Mouse (Mus musculus): ENCODE data around the gene Mxra8. TPM values are rescaled to one million over a fixed set of nuclear protein-coding genes. Genes with fewer than 3 reads are reported as not detected.

Gene Mxra8
- polyA plus RNA-seq, 1 experiment = 1,263 TPM

DNA sequence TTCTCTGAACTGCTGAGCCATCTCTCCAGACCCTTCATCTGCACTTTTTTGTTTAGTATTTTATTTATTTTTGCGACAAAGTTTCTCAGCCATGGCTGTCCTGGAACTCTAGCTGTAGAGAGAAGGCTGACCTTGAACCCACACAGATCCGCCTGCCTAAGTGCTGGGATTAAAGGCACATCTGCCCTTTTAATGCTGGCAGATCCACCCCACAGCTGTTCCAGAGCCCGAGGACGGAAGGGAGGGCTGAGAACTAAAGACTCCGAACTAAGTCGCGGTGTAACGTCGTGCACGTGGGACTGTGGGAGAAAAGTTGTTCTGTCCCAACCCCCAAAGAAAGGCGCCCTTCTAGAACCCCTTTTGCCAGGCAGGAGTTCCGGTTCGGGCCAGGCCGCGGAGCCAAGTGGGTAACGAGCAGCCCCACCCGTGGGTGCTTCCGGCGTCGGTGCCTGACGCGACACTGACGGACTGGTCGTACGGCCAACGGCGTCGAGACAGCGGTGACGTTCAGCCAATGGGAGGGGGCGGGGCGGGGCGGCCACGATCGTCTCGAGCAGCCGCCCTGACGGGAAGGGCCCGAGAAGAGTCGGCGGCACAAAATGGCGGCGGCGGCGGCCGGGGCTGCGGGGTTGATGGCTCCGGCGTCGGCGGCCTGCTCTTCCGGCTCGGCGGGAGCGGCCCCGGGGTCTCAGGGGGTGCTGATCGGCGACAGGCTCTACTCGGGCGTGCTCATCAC is 27.4 kb upstream of the Mxra8 start, which contains the start of gene Ccnl2:
Gene Ccnl2, plus strand, starts transcription at position 561 of the 736 bp plus-strand sequence.
- Histone ChIP-seq H3K4me3 (replicated peaks; ENCODE audit: extremely low read depth, low read depth, low read length) (peak within 1 kb of the TSS; percentile 91), H3K4me1 (ENCODE audit: control insufficient read depth, insufficient read depth, low read length) (peaks cover 8% of the 10 kb centered on the region)
- DNase-seq = peak; percentile 89
- TF ChIP-seq POLR2A (IDR thresholded peaks at IDR 0.05; ENCODE audit: borderline replicate concordance, extremely low read depth, low read depth, low read length) = peak; percentile 53; the same call in 1 of the 2 replicates
- no peak for TF ChIP-seq CTCF (IDR thresholded peaks at IDR 0.05; ENCODE audit: insufficient read depth, low read length)
- under 1% methylated on average over 59 of the region's 60 CpGs for WGBS

DNA sequence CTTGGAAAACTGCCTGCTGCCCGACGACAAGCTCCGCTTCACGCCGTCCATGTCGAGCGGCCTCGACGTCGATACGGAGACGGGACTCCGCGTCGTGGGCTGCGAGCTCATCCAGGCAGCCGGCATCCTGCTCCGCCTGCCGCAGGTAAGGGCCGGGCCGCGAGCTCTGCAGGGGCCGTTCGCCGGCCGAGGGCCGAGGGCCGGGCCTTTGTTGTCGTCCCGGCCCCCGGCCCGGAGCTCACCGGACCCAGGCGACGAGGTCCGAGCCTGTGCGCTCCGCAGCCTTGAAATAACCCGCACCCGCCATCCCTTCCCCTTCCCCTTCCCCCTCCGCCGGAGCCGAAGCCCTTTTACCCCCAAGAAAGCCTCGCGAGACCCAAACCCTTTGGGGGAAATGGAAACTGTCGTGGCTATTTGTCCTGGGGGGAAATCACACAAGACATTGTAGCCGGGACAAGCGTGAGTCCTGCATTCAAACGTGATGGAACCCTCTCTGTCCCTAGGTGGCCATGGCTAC is 26.8 kb upstream of the Mxra8 start:
- WGBS = under 1% methylated on average over 49 of the region's 49 CpGs

GRCm38 (mm10) chr4:155817533-155817932 is 21.9 kb upstream of the Mxra8 start:
- DNase-seq = no peak
- 81% methylated on average over 4 of the region's 4 CpGs for WGBS
- Histone ChIP-seq H3K4me3 (replicated peaks; ENCODE audit: extremely low read depth, low read depth, low read length) (no peak overlapping the region), H3K4me1 (ENCODE audit: control insufficient read depth, insufficient read depth, low read length) (peaks cover 8% of the 10 kb centered on the region)
- TF ChIP-seq CTCF (IDR thresholded peaks at IDR 0.05; ENCODE audit: insufficient read depth, low read length) (no peak), POLR2A (IDR thresholded peaks at IDR 0.05; ENCODE audit: borderline replicate concordance, extremely low read depth, low read depth, low read length) (no peak)

More for the DNA sequence above, 26.8 kb upstream of the Mxra8 start:
- peaks cover 8% of the 10 kb centered on the region for H3K4me1 ChIP-seq (ENCODE audit: control insufficient read depth, insufficient read depth, low read length)
- TF ChIP-seq CTCF (IDR thresholded peaks at IDR 0.05; ENCODE audit: insufficient read depth, low read length) = no peak
- TF ChIP-seq POLR2A (IDR thresholded peaks at IDR 0.05; ENCODE audit: borderline replicate concordance, extremely low read depth, low read depth, low read length) = no peak
- H3K4me3 ChIP-seq (replicated peaks; ENCODE audit: extremely low read depth, low read depth, low read length) = peak overlapping the region; percentile 87
- DNase-seq = peak; percentile 28

GRCm38 (mm10) chr4:155821025-155821424 is 18.5 kb upstream of the Mxra8 start:
- WGBS = 69% methylated on average over 7 of the region's 7 CpGs
- no peak overlapping the region for H3K4me3 ChIP-seq (replicated peaks; ENCODE audit: extremely low read depth, low read depth, low read length)
- DNase-seq = no peak
- H3K4me1 ChIP-seq (ENCODE audit: control insufficient read depth, insufficient read depth, low read length) = no peaks in the 10 kb centered on the region
- no peak for TF ChIP-seq POLR2A (IDR thresholded peaks at IDR 0.05; ENCODE audit: borderline replicate concordance, extremely low read depth, low read depth, low read length)
- TF ChIP-seq CTCF (IDR thresholded peaks at IDR 0.05; ENCODE audit: insufficient read depth, low read length) = no peak

DNA sequence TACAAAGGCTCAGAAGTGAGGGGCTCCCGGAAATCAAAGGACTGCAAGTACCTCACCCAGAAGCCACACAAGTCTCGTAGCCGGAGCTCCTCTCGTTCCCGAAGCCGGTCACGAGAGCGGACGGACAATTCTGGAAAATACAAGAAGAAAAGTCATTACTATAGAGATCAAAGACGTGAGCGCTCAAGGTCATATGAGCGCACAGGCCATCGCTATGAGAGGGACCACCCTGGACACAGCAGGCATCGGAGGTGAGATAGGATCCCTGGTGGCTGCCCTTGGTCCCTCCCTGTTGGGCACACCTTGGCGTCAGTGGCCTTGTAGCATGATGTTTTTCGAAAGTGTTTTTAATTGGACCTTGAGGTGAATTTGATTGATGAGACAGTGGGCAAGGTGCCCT is 16.0 kb upstream of the Mxra8 start:
- WGBS = 91% methylated on average over 16 of the region's 16 CpGs
- TF ChIP-seq CTCF (IDR thresholded peaks at IDR 0.05; ENCODE audit: insufficient read depth, low read length) (no peak), POLR2A (IDR thresholded peaks at IDR 0.05; ENCODE audit: borderline replicate concordance, extremely low read depth, low read depth, low read length) (no peak)
- DNase-seq = no peak

GRCm38 (mm10) chr4:155829866-155830265 is 9.6 kb upstream of the Mxra8 start:
- DNase-seq = no peak
- WGBS = 87% methylated on average over 4 of the region's 4 CpGs
- peaks cover 15% of the 10 kb centered on the region for H3K4me1 ChIP-seq (ENCODE audit: control insufficient read depth, insufficient read depth, low read length)
- no peak for TF ChIP-seq POLR2A (IDR thresholded peaks at IDR 0.05; ENCODE audit: borderline replicate concordance, extremely low read depth, low read depth, low read length)
- TF ChIP-seq CTCF (IDR thresholded peaks at IDR 0.05; ENCODE audit: insufficient read depth, low read length) = no peak
- H3K4me3 ChIP-seq (replicated peaks; ENCODE audit: extremely low read depth, low read depth, low read length) = no peak overlapping the region

More for the DNA sequence above, 16.0 kb upstream of the Mxra8 start:
- Histone ChIP-seq H3K4me1 (ENCODE audit: control insufficient read depth, insufficient read depth, low read length) (no peaks in the 10 kb centered on the region), H3K4me3 (replicated peaks; ENCODE audit: extremely low read depth, low read depth, low read length) (no peak overlapping the region)

GRCm38 (mm10) chr4:155830596-155830995 is 8.9 kb upstream of the Mxra8 start:
- Histone ChIP-seq H3K4me1 (ENCODE audit: control insufficient read depth, insufficient read depth, low read length) (peaks cover 15% of the 10 kb centered on the region), H3K4me3 (replicated peaks; ENCODE audit: extremely low read depth, low read depth, low read length) (no peak overlapping the region)
- 43% methylated on average over 8 of the region's 8 CpGs for WGBS
- DNase-seq = no peak
- TF ChIP-seq POLR2A (IDR thresholded peaks at IDR 0.05; ENCODE audit: borderline replicate concordance, extremely low read depth, low read depth, low read length) (no peak), CTCF (IDR thresholded peaks at IDR 0.05; ENCODE audit: insufficient read depth, low read length) (no peak)

DNA sequence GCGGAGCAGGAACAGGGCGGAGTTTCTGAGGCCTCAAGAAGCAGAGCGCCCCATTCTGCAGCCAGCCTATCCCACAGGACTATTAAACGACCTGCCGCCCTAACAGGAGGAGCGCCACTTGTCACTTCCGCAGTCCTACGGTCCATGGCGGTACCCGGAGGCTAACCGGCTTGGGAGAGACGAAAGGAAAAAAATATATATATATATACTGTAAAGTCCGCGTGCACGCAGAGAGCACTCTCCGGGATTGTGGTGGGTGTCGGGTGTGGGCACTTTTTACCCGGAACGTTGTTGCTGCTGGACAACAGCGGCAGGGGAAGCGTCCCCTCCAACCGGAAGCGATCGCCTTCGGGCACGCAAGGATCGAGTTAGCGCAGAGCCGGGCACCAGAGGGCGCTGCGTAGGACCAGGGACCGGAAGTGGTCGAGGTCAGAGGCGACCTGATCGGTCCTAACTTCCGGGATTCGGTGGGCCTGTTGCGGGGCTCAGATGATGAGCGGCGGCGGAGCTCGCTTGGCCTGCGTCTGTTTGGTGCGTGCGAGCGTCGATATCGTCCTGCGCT is 8.2 kb upstream of the Mxra8 start, which contains the start of gene Aurkaip1:
Gene Aurkaip1, plus strand, starts transcription at position 68 of the 562 bp plus-strand sequence.
- Histone ChIP-seq H3K4me3 (replicated peaks; ENCODE audit: extremely low read depth, low read depth, low read length) (peak within 1 kb of the TSS; percentile 93), H3K4me1 (ENCODE audit: control insufficient read depth, insufficient read depth, low read length) (peaks cover 15% of the 10 kb centered on the region)
- TF ChIP-seq CTCF (IDR thresholded peaks at IDR 0.05; ENCODE audit: insufficient read depth, low read length) (peak; percentile 78), POLR2A (IDR thresholded peaks at IDR 0.05; ENCODE audit: borderline replicate concordance, extremely low read depth, low read depth, low read length) (peak; percentile 77; the same call in 1 of the 2 replicates)
- WGBS = under 1% methylated on average over 49 of the region's 49 CpGs
- DNase-seq = peak; percentile 92

DNA sequence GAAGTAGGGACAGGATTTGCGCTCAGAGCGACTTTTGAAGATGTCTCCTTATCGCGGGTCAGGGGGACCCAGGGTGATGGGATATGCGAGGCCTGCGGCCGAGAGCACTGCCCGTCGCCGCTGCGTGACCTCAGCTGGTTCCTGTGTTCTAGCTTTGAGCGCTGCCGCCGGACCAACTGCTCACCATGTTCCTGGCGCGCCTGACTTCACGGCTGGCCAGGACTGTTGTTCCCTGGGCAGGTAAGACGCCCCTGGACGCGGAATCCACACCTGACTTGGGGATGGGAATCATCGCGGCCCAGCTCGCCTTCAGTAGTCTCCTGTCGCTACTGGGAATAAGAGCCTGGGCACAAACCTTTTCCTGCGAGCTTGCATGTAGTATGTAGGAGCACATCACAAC is 7.6 kb upstream of the Mxra8 start:
- WGBS = under 1% methylated on average over 25 of the region's 25 CpGs
- H3K4me1 ChIP-seq (ENCODE audit: control insufficient read depth, insufficient read depth, low read length) = peaks cover 15% of the 10 kb centered on the region
- no peak for TF ChIP-seq POLR2A (IDR thresholded peaks at IDR 0.05; ENCODE audit: borderline replicate concordance, extremely low read depth, low read depth, low read length)
- TF ChIP-seq CTCF (IDR thresholded peaks at IDR 0.05; ENCODE audit: insufficient read depth, low read length) = no peak
- DNase-seq = no peak
- H3K4me3 ChIP-seq (replicated peaks; ENCODE audit: extremely low read depth, low read depth, low read length) = peak overlapping the region; percentile 93

Measured in lung, adult 2 months (tissue).